Mouse (Mus musculus) layer of hippocampus, postnatal 14 days (tissue): ENCODE results near the gene Tspan18. TPM values are rescaled to one million over a fixed set of nuclear protein-coding genes. Genes with fewer than 3 reads are reported as not detected.

Experiments used
- DNase-seq, 2 experiments: peaks; one replicate each; pipeline ENCODE4 v3.0.0; 2021 to 2022; ENCODE audit warnings: low spot score in 2 of 2, mixed read lengths in 1 of 2
- total RNA-seq, 2 experiments: library from RNA; stranded (reverse); gene quantifications; 2 replicates each; pipeline ENCODE4 v1.2.3; 2021

The Tspan18 gene
- total RNA-seq, 2 experiments from 2014 or later = 46.6 to 52.3 TPM

DNA sequence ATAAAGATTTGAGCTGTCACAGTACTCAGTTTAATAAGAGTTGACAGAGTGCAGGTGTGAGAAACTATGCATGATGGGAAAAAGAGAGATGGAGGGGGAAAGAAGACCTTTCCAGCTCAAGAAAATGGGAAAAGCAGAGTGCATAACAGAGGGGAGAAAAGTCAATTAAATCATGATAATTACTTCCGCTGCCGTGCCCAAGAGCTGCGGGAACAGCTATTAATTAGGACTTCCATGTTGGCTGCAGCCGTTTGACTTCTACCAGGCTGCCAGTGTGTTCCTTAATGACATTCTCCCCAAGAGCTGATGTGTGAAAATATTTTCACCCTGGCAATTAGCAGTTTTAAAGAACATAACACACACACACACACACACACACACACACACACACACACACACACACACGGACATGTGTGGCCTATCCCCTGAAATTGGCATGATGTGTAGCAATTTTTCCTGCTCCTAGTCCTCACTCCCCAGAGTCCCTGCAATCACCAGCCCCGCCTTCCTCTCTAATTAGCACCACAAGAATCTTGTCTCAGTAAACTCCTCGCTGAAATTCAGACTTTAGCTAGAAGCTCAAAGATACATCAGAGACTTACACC lies 67.6 kb downstream of the Tspan18 start:
- no peak for DNase-seq

DNA sequence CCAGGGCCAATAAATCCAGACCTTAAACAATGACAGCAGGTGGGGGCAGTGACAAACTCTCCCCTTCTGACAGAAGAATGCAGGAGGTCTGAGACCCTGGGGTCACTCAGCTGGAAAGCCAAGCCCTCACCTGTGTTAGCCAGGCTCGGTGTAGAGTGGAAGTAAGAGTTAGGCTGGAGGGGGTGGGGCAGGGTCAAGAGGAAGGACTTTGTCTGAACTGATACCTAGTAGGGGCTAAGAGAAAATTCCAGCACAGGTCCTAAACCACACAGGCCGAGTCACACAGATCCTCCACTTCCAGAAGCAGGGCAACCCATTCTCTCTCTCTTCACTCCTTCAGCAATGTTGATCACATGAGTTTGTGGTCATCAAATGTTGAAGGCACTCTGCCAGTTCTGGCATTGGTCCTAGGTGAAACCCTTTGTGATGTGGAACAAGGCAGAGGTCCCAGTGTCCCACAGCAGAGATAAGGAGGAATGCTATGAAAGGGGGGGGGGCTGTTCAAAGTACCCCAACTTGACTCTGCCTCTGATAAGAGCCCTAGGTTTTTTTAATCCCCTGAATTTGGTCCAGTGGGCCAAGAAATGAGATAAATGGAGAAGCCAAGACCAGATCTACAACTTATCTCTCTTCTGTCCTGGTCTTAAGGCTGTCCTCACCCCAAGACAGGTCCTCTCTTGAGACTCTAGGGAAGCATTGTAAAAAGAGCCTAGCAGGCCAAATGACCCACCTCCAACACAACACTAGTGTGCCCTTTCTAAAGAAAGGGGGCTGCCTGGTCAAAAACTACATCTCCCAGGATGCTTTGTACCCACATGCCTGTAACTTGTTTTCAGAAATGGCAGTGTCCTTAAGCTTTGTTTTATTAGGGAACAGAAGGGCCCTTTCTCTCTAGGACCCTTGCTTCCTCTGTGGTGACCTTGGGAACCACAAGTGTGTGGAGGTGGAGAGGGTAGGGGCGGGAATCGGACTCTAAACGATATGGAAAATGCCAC lies 71.7 kb downstream of the Tspan18 start:
- DNase-seq = no peak

- no peak for DNase-seq
Observed at GRCm38 (mm10) chr2:93261521-93262290, 72.6 kb downstream of the Tspan18 start.

- DNase-seq = no peak
Observed at GRCm38 (mm10) chr2:93257634-93258033, 76.7 kb downstream of the Tspan18 start.

DNA sequence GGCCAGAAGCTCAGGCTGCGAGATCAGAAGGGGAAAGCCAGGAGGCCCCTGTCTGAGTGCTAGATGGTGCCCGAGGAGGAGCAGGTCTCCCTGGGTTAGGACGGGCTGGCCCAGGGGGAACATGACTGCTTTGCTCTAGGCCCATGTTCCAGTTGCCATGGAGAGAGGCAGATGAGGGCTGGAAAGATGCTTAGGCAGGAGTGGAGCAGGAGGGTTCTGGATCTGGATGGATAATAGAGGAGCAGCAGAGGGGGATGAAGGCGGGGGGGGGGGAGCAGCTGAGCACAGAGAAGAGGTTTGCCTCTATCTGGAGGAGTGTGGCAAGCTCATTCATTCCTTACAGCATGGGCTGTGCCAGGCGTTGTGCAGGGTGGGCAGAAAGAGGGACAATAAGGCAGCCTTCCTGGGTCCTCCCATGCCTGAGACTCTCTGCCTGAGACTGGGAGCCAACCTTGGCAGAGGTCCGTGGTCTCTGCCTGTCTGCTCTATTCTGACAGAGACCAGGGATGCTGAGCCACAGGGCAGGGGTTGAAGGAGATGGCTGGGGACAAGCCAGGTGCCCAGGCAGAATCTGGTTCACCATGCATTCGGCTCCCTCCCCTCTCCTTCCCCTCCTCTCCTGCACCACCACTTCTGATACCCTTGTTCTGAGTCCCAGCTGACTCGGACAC lies 77.4 kb downstream of the Tspan18 start:
- no peak for DNase-seq

GRCm38 (mm10) chr2:93252356-93252755 lies 81.9 kb downstream of the Tspan18 start:
- peak; percentile 50 to 66 for DNase-seq

GRCm38 (mm10) chr2:93250611-93251010 lies 83.7 kb downstream of the Tspan18 start:
- peak in 1 of 2 experiments; percentile 33 for DNase-seq

DNA sequence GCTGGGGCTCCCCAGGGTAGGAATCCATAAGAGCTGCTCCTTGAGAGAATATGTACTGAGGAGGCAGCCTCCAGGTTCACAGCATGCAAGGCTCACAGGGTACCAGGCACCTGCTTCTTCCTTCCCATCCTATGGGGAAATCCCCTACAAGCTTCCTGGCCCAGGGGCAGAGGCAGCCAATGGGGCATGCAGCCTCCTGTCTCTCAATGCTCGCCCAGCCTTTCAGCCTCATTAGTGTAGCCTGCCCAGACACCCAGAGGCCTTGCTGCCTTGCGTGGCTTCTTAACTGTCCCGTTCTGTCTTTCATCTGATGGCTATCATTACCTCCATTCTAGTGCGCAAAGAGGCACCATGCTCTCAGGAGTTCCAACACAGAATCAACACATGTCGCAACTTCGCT lies 85.2 kb downstream of the Tspan18 start:
- no peak for DNase-seq

- peak; percentile 58 to 75 for DNase-seq
Observed at GRCm38 (mm10) chr2:93244090-93244443, 90.2 kb downstream of the Tspan18 start.

- DNase-seq = peak; percentile 39 to 66
Observed at GRCm38 (mm10) chr2:93243439-93244089, 90.7 kb downstream of the Tspan18 start.

DNA sequence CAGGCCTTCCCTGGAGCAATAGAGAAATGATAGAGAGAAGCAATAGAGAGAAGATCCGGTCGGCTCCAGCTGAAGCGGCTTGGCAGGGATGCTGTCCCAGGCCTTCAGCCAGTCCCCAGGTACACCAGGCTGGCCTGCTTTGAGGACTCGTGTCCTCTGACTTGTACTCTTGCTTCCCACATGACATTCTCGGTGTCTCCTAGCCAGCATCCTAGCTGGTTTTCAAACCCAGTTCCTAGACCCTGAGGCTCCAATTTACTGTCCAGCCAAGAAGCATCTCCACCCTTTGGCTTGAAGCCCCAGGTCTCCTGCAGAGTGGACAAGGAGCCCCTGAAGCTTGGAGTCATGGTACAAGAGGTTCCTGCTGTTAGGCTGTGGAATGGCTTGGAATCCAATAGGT lies 92.1 kb downstream of the Tspan18 start:
- DNase-seq = no peak

DNA sequence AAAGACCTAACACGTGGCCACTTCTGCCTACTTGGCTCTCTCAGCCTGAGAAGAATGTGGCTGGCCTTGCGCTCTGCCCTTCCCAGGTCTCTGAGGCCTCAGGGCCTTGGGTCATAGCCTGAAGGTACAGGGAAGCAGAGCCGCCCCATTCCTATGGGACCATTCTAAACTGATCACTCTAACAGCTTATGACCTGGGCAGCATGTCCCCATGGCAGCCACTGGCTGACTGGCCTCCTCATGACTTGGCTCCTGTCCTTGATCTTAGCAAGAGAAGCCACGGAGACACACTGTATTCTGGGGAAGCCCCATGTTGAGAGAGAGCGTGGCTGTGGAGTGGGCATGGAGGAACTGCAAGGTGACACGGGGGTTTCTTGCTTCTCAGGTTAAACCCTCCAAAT lies 95.4 kb downstream of the Tspan18 start:
- DNase-seq = no peak

- DNase-seq = no peak
Observed at GRCm38 (mm10) chr2:93237055-93237454, 97.2 kb downstream of the Tspan18 start.

- DNase-seq = no peak
Observed at GRCm38 (mm10) chr2:93232141-93232540, 102.2 kb downstream of the Tspan18 start.

DNA sequence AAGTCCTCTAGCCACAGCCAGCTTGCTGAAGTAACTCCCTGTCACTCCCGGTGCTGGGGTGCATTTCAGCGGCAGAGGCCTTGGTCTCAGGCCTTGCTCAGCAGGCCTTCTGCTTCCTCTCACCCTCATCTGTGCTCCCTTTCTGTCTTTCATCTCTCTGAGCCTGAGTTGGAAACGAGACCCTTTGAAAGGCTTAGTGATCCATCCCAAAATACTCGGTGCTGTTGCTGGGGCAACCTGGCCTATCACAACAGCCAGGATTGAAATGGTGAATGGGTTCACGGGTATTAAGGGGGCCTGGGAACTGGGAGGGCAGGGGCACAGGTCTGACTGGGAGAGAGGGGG lies 105.9 kb downstream of the Tspan18 start:
- peak in 1 of 2 experiments; percentile 54 for DNase-seq

DNA sequence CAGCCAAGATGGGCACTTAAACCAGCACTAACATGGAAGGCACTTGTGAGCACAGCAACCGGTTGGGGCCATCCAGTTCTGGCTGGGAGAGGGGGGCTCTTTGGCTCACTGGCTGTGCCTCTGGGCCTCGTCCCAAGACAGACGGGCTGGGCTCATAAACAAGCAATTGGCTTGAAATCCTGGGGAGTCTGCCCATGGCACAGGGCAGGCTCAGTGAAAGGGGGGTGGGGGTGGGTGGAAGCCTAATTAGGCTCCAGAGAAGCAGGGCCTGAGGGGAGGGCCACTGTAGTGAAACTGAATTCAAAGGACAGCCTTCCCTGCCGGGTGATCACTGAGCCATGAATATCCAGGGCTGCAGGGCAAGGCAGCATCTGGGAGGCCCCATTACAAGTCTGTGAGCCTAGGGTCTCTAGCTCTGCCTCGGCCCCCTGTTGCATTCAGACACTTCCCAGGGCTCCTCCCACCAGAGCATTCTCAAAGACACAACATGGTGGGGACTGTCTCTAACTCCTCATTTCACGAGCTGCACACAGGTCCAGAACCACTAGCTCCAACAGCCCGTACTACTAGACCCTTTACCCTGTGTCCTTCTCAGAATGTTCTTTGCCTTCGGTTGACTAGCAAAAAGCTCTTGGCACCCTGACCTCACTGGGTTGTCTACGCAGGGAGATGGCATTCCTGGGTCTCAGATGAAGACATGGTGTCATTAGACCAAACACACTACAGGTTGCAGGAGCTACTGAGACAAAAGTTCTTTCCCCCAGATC lies 106.4 kb downstream of the Tspan18 start:
- DNase-seq = peak; percentile 75 to 90

GRCm38 (mm10) chr2:93226606-93227595 lies 107.4 kb downstream of the Tspan18 start:
- peak; percentile 85 to 88 for DNase-seq

DNA sequence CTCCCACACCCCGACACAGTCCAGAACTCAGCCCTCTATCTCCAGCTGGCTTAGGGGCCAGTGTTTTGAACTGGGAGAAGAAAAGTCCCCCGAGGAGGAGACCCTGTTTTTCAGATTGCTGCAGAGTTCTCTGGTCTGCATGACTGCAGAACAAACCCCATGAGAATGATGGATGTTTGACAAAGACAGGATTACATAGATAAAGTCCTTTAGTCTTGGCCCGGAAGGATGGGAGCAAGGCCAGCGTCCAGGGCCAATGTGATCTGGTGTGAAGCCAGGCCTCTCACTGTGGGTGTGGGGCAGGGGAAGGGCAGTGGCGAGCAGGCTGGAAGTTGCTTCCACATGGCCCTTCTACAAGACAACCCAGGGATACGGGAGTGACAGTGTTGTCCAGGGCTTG lies 110.8 kb downstream of the Tspan18 start:
- DNase-seq = no peak

DNA sequence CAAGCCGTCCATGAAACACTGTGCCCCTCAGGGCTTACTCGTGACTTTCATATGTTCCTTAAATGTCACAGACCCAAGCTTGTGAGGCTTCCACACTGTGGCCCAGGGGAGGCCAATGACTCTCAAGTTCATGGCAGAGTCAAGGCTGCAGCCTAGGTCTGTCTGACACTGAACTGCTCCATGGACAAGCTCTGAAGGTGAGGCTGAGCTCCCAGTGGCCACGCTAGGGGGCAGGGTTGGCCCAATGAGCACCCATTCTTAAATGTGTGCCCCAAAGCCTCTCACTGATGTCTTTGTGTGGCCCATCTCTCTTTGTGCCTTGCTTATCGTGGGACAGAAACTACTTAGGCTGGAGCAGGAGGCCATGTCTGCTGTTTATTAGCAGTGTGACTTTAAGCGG lies 113.9 kb downstream of the Tspan18 start:
- no peak for DNase-seq
